Mouse (Mus musculus): ENCODE measurements around the gene Ppp1r9a. TPM values are rescaled to one million over a fixed set of nuclear protein-coding genes. Genes with fewer than 3 reads are reported as not detected.

Ppp1r9a gene
- polyA plus RNA-seq, 1 experiment from 2014 or later = 19.2 TPM

- Histone ChIP-seq H3K36me3 (no peaks in the 10 kb centered on the region), H3K4me1 (replicated peaks) (peaks cover 6% of the 10 kb centered on the region; the same call in 1 of the 2 replicates), H3K9me3 (no peaks in the 10 kb centered on the region), H3K27me3 (ENCODE audit: insufficient read depth, poor library complexity, severe bottlenecking) (no peaks in the 10 kb centered on the region), H3K4me3 (no peak overlapping the region), H3K27ac (no peak overlapping the region)
- 70% methylated on average over 6 of the region's 6 CpGs for WGBS
- DNase-seq (ENCODE audit: low spot score) = no peak
Observed at GRCm38 (mm10) chr6:5188938-5189337, 286.2 kb downstream of the Ppp1r9a start.

- H3K4me1 ChIP-seq (replicated peaks) = peaks cover 6% of the 10 kb centered on the region; the same call in 1 of the 2 replicates
- DNase-seq (ENCODE audit: low spot score) = no peak
- H3K9me3 ChIP-seq = no peaks in the 10 kb centered on the region
- no peaks in the 10 kb centered on the region for H3K36me3 ChIP-seq
- no peak overlapping the region for H3K27ac ChIP-seq
- 89% methylated on average over 4 of the region's 4 CpGs for WGBS
- H3K4me3 ChIP-seq = no peak overlapping the region
- no peaks in the 10 kb centered on the region for H3K27me3 ChIP-seq (ENCODE audit: insufficient read depth, poor library complexity, severe bottlenecking)
Observed at GRCm38 (mm10) chr6:5189507-5189906, 286.8 kb downstream of the Ppp1r9a start.

GRCm38 (mm10) chr6:5190761-5191160, 288.0 kb downstream of the Ppp1r9a start:
- WGBS = 87% methylated on average over 4 of the region's 4 CpGs
- DNase-seq (ENCODE audit: low spot score) = no peak
- H3K36me3 ChIP-seq = no peaks in the 10 kb centered on the region
- H3K9me3 ChIP-seq = no peaks in the 10 kb centered on the region
- H3K4me1 ChIP-seq (replicated peaks) = peaks cover 6% of the 10 kb centered on the region; the same call in 1 of the 2 replicates
- no peaks in the 10 kb centered on the region for H3K27me3 ChIP-seq (ENCODE audit: insufficient read depth, poor library complexity, severe bottlenecking)
- no peak overlapping the region for H3K4me3 ChIP-seq
- no peak overlapping the region for H3K27ac ChIP-seq

GRCm38 (mm10) chr6:5193693-5194092, 291.0 kb downstream of the Ppp1r9a start, which contains the start of gene Pon1:
TSS of gene Pon1 (minus strand) at chr6:5193946.
- WGBS = 43% methylated on average over 5 of the region's 5 CpGs
- Histone ChIP-seq H3K36me3 (no peaks in the 10 kb centered on the region), H3K27ac (no peak within 1 kb of the TSS), H3K4me3 (no peak within 1 kb of the TSS), H3K27me3 (ENCODE audit: insufficient read depth, poor library complexity, severe bottlenecking) (no peaks in the 10 kb centered on the region), H3K9me3 (0 out of 2 replicates have a peak, but pooled peaks cover 4% of the 10 kb centered on the region), H3K4me1 (replicated peaks) (peaks cover 6% of the 10 kb centered on the region; the same call in 1 of the 2 replicates)
- no peak for DNase-seq (ENCODE audit: low spot score)

- Histone ChIP-seq H3K27ac (no peak overlapping the region), H3K27me3 (ENCODE audit: insufficient read depth, poor library complexity, severe bottlenecking) (no peaks in the 10 kb centered on the region), H3K9me3 (0 out of 2 replicates have a peak, but pooled peaks cover 4% of the 10 kb centered on the region), H3K4me3 (no peak overlapping the region), H3K36me3 (no peaks in the 10 kb centered on the region), H3K4me1 (replicated peaks) (peaks cover 3% of the 10 kb centered on the region; the same call in 1 of the 2 replicates)
- no peak for DNase-seq (ENCODE audit: low spot score)
- 91% methylated on average over 5 of the region's 5 CpGs for WGBS
Observed at GRCm38 (mm10) chr6:5198590-5198989, 295.9 kb downstream of the Ppp1r9a start.

- H3K27me3 ChIP-seq (ENCODE audit: insufficient read depth, poor library complexity, severe bottlenecking) = no peaks in the 10 kb centered on the region
- H3K9me3 ChIP-seq = 0 out of 2 replicates have a peak, but pooled peaks cover 4% of the 10 kb centered on the region
- H3K27ac ChIP-seq = no peak overlapping the region
- DNase-seq (ENCODE audit: low spot score) = no peak
- H3K36me3 ChIP-seq = no peaks in the 10 kb centered on the region
- no peak overlapping the region for H3K4me3 ChIP-seq
- 90% methylated on average over 8 of the region's 8 CpGs for WGBS
- no peaks in the 10 kb centered on the region for H3K4me1 ChIP-seq (replicated peaks)
Observed at GRCm38 (mm10) chr6:5199376-5199905, 296.7 kb downstream of the Ppp1r9a start.

- no peaks in the 10 kb centered on the region for H3K4me1 ChIP-seq (replicated peaks)
- no peaks in the 10 kb centered on the region for H3K36me3 ChIP-seq
- no peak overlapping the region for H3K27ac ChIP-seq
- H3K4me3 ChIP-seq = no peak overlapping the region
- 85% methylated on average over 3 of the region's 3 CpGs for WGBS
- DNase-seq (ENCODE audit: low spot score) = no peak
- 0 out of 2 replicates have a peak, but pooled peaks cover 4% of the 10 kb centered on the region for H3K9me3 ChIP-seq
- H3K27me3 ChIP-seq (ENCODE audit: insufficient read depth, poor library complexity, severe bottlenecking) = no peaks in the 10 kb centered on the region
Observed at GRCm38 (mm10) chr6:5199916-5200315, 297.2 kb downstream of the Ppp1r9a start.

- Histone ChIP-seq H3K27me3 (ENCODE audit: insufficient read depth, poor library complexity, severe bottlenecking) (no peaks in the 10 kb centered on the region), H3K27ac (no peak overlapping the region), H3K4me1 (replicated peaks) (no peaks in the 10 kb centered on the region), H3K9me3 (peaks cover 2% of the 10 kb centered on the region; the same call in 1 of the 2 replicates), H3K36me3 (no peaks in the 10 kb centered on the region), H3K4me3 (no peak overlapping the region)
- DNase-seq (ENCODE audit: low spot score) = no peak
- WGBS = 89% methylated on average over 2 of the region's 2 CpGs
Observed at GRCm38 (mm10) chr6:5207817-5208216, 305.1 kb downstream of the Ppp1r9a start.

Other genes with a start within 250 kb of the Ppp1r9a start
- 60.9 and 65.9 TPM in 2 replicates for gene Sgce, start 155.7 kb upstream of the Ppp1r9a start, polyA plus RNA-seq (2016; fragmentation: Nextera tagmentation; extraction: Ambion mirVana)
- 9.3 and 12.3 TPM in 2 replicates for gene Peg10, start 155.6 kb upstream of the Ppp1r9a start, polyA plus RNA-seq (2016; fragmentation: Nextera tagmentation; extraction: Ambion mirVana)